Mouse (Mus musculus): Measurements from ENCODE around the gene Gm29776. TPM values are rescaled to one million over a fixed set of nuclear protein-coding genes. Genes with fewer than 3 reads are reported as not detected.

The Gm29776 gene
- polyA plus RNA-seq, 1 experiment from 2014 or later: 0.07 TPM

DNA sequence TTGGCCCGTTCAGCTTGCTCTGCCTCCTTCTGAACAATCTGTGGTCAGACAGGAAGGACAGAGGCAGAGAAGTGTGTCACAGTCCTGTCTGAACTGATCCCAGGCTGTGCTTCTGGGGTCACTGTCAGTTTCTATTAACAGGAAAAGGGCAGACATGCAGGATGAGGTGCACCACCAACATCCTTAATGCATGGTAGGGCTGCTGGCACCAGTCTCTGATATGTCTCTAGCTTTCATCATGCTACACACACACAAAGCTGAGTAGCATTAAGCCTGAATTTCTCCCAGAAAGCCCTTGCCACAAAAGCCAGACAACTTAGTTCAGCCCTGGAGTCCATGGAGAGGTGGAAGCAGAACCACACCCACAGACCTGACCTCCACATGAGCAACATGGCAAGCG is 55.6 kb downstream of the Gm29776 start:
- no peak for ATAC-seq (replicated peaks; ENCODE audit: low FRiP score, low read depth)
- H3K27ac ChIP-seq: no peak overlapping the region
- no peaks in the 10 kb centered on the region for H3K27me3 ChIP-seq (ENCODE audit: insufficient read depth, low read length)
- H3K36me3 ChIP-seq (ENCODE audit: insufficient read depth, low read length): peaks cover 49% of the 10 kb centered on the region
- H3K9me3 ChIP-seq (replicated peaks; ENCODE audit: low read length): no peaks in the 10 kb centered on the region
- H3K4me3 ChIP-seq (replicated peaks; ENCODE audit: low read depth, low read length): no peak overlapping the region
- no peak for TF ChIP-seq CTCF (IDR thresholded peaks at IDR 0.05; ENCODE audit: low read depth)
- WGBS: 83% methylated on average over 2 of the region's 2 CpGs
- no peaks in the 10 kb centered on the region; the same call in 1 of the 2 replicates for H3K4me1 ChIP-seq (replicated peaks; ENCODE audit: insufficient read depth, low read length)
- H3K4me2 ChIP-seq (ENCODE audit: low read length): no peak overlapping the region
- DNase-seq (ENCODE audit: low spot score): no peak
- no peak overlapping the region for H3K9ac ChIP-seq (ENCODE audit: low read depth, low read length)

Small RNAs within 50 kb of the gene (microRNA-seq; reads per million reads assigned to microRNA genes)
- 0.60 reads per million for gene Mir6948

Other genes starting within 250 kb of the Gm29776 start
- gene Lrp10, start 234.7 kb downstream of the Gm29776 start, polyA plus RNA-seq (2015; fragmentation: Nextera tagmentation; extraction: Ambion mirVana): 76.5 and 78.4 TPM in 2 replicates
- gene Rem2, start 222.7 kb downstream of the Gm29776 start, polyA plus RNA-seq (2015; fragmentation: Nextera tagmentation; extraction: Ambion mirVana): 4.3 and 4.4 TPM in 2 replicates
- 52.2 and 60.1 TPM in 2 replicates for gene Prmt5, start 181.3 kb downstream of the Gm29776 start, polyA plus RNA-seq (2015; fragmentation: Nextera tagmentation; extraction: Ambion mirVana)
- gene Haus4, start 144.2 kb downstream of the Gm29776 start, polyA plus RNA-seq (2015; fragmentation: Nextera tagmentation; extraction: Ambion mirVana): 41.6 and 46.4 TPM in 2 replicates
- 34.6 and 40.9 TPM in 2 replicates for gene Ajuba, start 121.3 kb downstream of the Gm29776 start, polyA plus RNA-seq (2015; fragmentation: Nextera tagmentation; extraction: Ambion mirVana)
- 6.4 TPM in 2 replicates for gene 4931414P19Rik, start 92.8 kb downstream of the Gm29776 start, polyA plus RNA-seq (2015; fragmentation: Nextera tagmentation; extraction: Ambion mirVana)
- gene Psmb5, start 80.8 kb downstream of the Gm29776 start, polyA plus RNA-seq (2015; fragmentation: Nextera tagmentation; extraction: Ambion mirVana): 370 and 387 TPM in 2 replicates
- gene Psmb11, start 77.4 kb downstream of the Gm29776 start, polyA plus RNA-seq (2015; fragmentation: Nextera tagmentation; extraction: Ambion mirVana): 0.13 TPM in 1 of 2 replicates, not detected in the other
- gene Gm17606, start 57.9 kb downstream of the Gm29776 start, polyA plus RNA-seq (2015; fragmentation: Nextera tagmentation; extraction: Ambion mirVana): not detected in 2 replicates
- gene Cdh24, start 57.5 kb downstream of the Gm29776 start, polyA plus RNA-seq (2015; fragmentation: Nextera tagmentation; extraction: Ambion mirVana): 1.4 and 1.6 TPM in 2 replicates
- 102 TPM in 2 replicates for gene 1700123O20Rik, start 12.6 kb downstream of the Gm29776 start, polyA plus RNA-seq (2015; fragmentation: Nextera tagmentation; extraction: Ambion mirVana)
- 86.7 and 90.1 TPM in 2 replicates for gene Acin1, start 11.9 kb downstream of the Gm29776 start, polyA plus RNA-seq (2015; fragmentation: Nextera tagmentation; extraction: Ambion mirVana)
- not detected in 2 replicates for gene Cebpe, start 13.3 kb upstream of the Gm29776 start, polyA plus RNA-seq (2015; fragmentation: Nextera tagmentation; extraction: Ambion mirVana)
- gene Slc7a8, start 83.1 kb upstream of the Gm29776 start, polyA plus RNA-seq (2015; fragmentation: Nextera tagmentation; extraction: Ambion mirVana): 25.4 and 25.7 TPM in 2 replicates
- 0.80 and 1.2 TPM in 2 replicates for gene Rnf212b, start 115.3 kb upstream of the Gm29776 start, polyA plus RNA-seq (2015; fragmentation: Nextera tagmentation; extraction: Ambion mirVana)
- 18.7 and 19.9 TPM in 2 replicates for gene Homez, start 172.1 kb upstream of the Gm29776 start, polyA plus RNA-seq (2015; fragmentation: Nextera tagmentation; extraction: Ambion mirVana)
- gene Ppp1r3e, start 178.7 kb upstream of the Gm29776 start, polyA plus RNA-seq (2015; fragmentation: Nextera tagmentation; extraction: Ambion mirVana): 3.1 and 4.2 TPM in 2 replicates
- gene Bcl2l2, start 184.5 kb upstream of the Gm29776 start, polyA plus RNA-seq (2015; fragmentation: Nextera tagmentation; extraction: Ambion mirVana): 5.3 and 5.6 TPM in 2 replicates
- 1.7 and 2.5 TPM in 2 replicates for gene Gm20521, start 184.6 kb upstream of the Gm29776 start, polyA plus RNA-seq (2015; fragmentation: Nextera tagmentation; extraction: Ambion mirVana)
- gene Pabpn1, start 193.7 kb upstream of the Gm29776 start, polyA plus RNA-seq (2015; fragmentation: Nextera tagmentation; extraction: Ambion mirVana): 113 and 123 TPM in 2 replicates
- 39.9 and 48.1 TPM in 2 replicates for gene Slc22a17, start 214.3 kb upstream of the Gm29776 start, polyA plus RNA-seq (2015; fragmentation: Nextera tagmentation; extraction: Ambion mirVana)
- gene Efs, start 227.3 kb upstream of the Gm29776 start, polyA plus RNA-seq (2015; fragmentation: Nextera tagmentation; extraction: Ambion mirVana): 15.0 and 16.0 TPM in 2 replicates
- 0.11 TPM in 1 of 2 replicates, not detected in the other for gene Il25, start 233.9 kb upstream of the Gm29776 start, polyA plus RNA-seq (2015; fragmentation: Nextera tagmentation; extraction: Ambion mirVana)
- gene Cmtm5, start 237.4 kb upstream of the Gm29776 start, polyA plus RNA-seq (2015; fragmentation: Nextera tagmentation; extraction: Ambion mirVana): 1.9 and 2.1 TPM in 2 replicates